Mouse (Mus musculus): Measurements from ENCODE around the gene Dynll2.
"Not testable (repeated sequence)": the region's sequence is repeated elsewhere in the genome, so short reads cannot be mapped to it uniquely, and the experiment has no call there.

The Dynll2 gene

GRCm38 (mm10) chr11:87986141-87986741, 1.1 kb downstream of the Dynll2 start:
- DNase-seq: peak; percentile 61

GRCm38 (mm10) chr11:87985643-87986042, 1.7 kb downstream of the Dynll2 start:
- DNase-seq: no peak

- no peak for DNase-seq
Measured at GRCm38 (mm10) chr11:87984571-87984970, 2.8 kb downstream of the Dynll2 start.

- DNase-seq: no peak
Measured at GRCm38 (mm10) chr11:87978905-87979304, 8.4 kb downstream of the Dynll2 start.

- not testable (repeated sequence) for DNase-seq
Measured at GRCm38 (mm10) chr11:87977021-87977420, 10.3 kb downstream of the Dynll2 start.

- peak; percentile 60 for DNase-seq
Measured at GRCm38 (mm10) chr11:87974477-87975181, 12.7 kb downstream of the Dynll2 start.

GRCm38 (mm10) chr11:87973559-87974305, 13.6 kb downstream of the Dynll2 start:
- DNase-seq: no peak

- no peak for DNase-seq
Measured at GRCm38 (mm10) chr11:87972829-87973228, 14.5 kb downstream of the Dynll2 start.

GRCm38 (mm10) chr11:87968356-87969122, 18.8 kb downstream of the Dynll2 start:
- peak; percentile 18 for DNase-seq

- DNase-seq: peak; percentile 90
Measured at GRCm38 (mm10) chr11:87967692-87968289, 19.5 kb downstream of the Dynll2 start.

GRCm38 (mm10) chr11:87966214-87966613, 21.1 kb downstream of the Dynll2 start:
- DNase-seq: no peak

GRCm38 (mm10) chr11:87965293-87965692, 22.0 kb downstream of the Dynll2 start:
- no peak for DNase-seq

GRCm38 (mm10) chr11:87957066-87957465, 30.3 kb downstream of the Dynll2 start:
- DNase-seq: no peak

GRCm38 (mm10) chr11:87955144-87955543, 32.2 kb downstream of the Dynll2 start:
- DNase-seq: no peak

GRCm38 (mm10) chr11:87949990-87950389, 37.3 kb downstream of the Dynll2 start:
- no peak for DNase-seq

- no peak for DNase-seq
Measured at GRCm38 (mm10) chr11:87935467-87935866, 51.9 kb downstream of the Dynll2 start.

- DNase-seq: no peak
Measured at GRCm38 (mm10) chr11:87933731-87934130, 53.6 kb downstream of the Dynll2 start.

- no peak for DNase-seq
Measured at GRCm38 (mm10) chr11:87930348-87930747, 57.0 kb downstream of the Dynll2 start.

Data from thymus, postnatal 25 days (tissue).